Mouse (Mus musculus) limb, embryonic 10.5 days (tissue): ENCODE measurements around the gene Cdc42ep4. TPM values are rescaled to one million over a fixed set of nuclear protein-coding genes. Genes with fewer than 3 reads are reported as not detected.

Source experiments
- DNase-seq: peaks from one replicate; pipeline ENCODE4 v3.0.0-alpha.2; 2017; ENCODE audit warnings: low spot score
- H3K27ac ChIP-seq: fragments of 300-500 bp; sonication (generic); 2 replicates; pipeline ENCODE4 v1.5.1; 2016; ENCODE audit warnings: mild to moderate bottlenecking
- H3K27me3 ChIP-seq: fragments of 300-500 bp; sonication (generic); 2 replicates; pipeline ENCODE4 v1.6.1; 2016; ENCODE audit warnings: low read depth, mild to moderate bottlenecking; ENCODE audit not compliant: poor library complexity, severe bottlenecking
- H3K36me3 ChIP-seq: fragments of 300-500 bp; sonication (generic); 2 replicates; pipeline ENCODE4 v1.6.1; 2016; ENCODE audit warnings: mild to moderate bottlenecking, moderate library complexity
- H3K4me1 ChIP-seq: fragments of 300-500 bp; sonication (generic); 2 replicates; pipeline ENCODE4 v1.6.1; 2016
- H3K4me3 ChIP-seq: fragments of 300-500 bp; sonication (generic); 2 replicates; pipeline ENCODE4 v1.5.1; 2016; ENCODE audit warnings: mild to moderate bottlenecking, moderate library complexity
- H3K9me3 ChIP-seq: fragments of 300-500 bp; sonication (generic); replicated peaks from 2 replicates; pipeline ENCODE4 v1.6.1; 2016; ENCODE audit warnings: mild to moderate bottlenecking
- WGBS: fragments of 180-500 bp; shearing (Covaris S2); methylation state at CpG from one replicate; pipeline ENCODE4 v1.1.7; 2016; 5-methylcytosine and 5-hydroxymethylcytosine counted together
- polyA plus RNA-seq: library from polyadenylated mRNA; unstranded; fragments of >200 nt; fragmentation: Nextera tagmentation; extraction: Ambion mirVana; gene quantifications from 2 replicates; pipeline ENCODE4 v1.2.1, GENCODE M21; 2016

Cdc42ep4 gene
- polyA plus RNA-seq, 1 experiment from 2014 or later, result 130 TPM

- H3K36me3 ChIP-seq, result peaks cover 94% of the 10 kb centered on the region
- WGBS, result 90% methylated on average over 11 of the region's 11 CpGs
Measured at GRCm38 (mm10) chr11:113736848-113737552, 14.7 kb downstream of the Cdc42ep4 start.

GRCm38 (mm10) chr11:113735151-113735550 lies 16.5 kb downstream of the Cdc42ep4 start:
- Histone ChIP-seq H3K27ac (no peak overlapping the region), H3K27me3 (no peaks in the 10 kb centered on the region), H3K36me3 (peaks cover 94% of the 10 kb centered on the region), H3K9me3 (no peaks in the 10 kb centered on the region), H3K4me3 (no peak overlapping the region), H3K4me1 (peaks cover 90% of the 10 kb centered on the region)
- 73% methylated on average over 6 of the region's 6 CpGs for WGBS
- DNase-seq, result no peak

More at GRCm38 (mm10) chr11:113736848-113737552, 14.7 kb downstream of the Cdc42ep4 start:
- Histone ChIP-seq H3K27me3 (no peaks in the 10 kb centered on the region), H3K4me1 (peaks cover 76% of the 10 kb centered on the region), H3K4me3 (no peak overlapping the region), H3K9me3 (no peaks in the 10 kb centered on the region), H3K27ac (no peak overlapping the region)
- DNase-seq, result no peak

- peaks cover 90% of the 10 kb centered on the region for H3K4me1 ChIP-seq
- no peak for DNase-seq
- peaks cover 94% of the 10 kb centered on the region for H3K36me3 ChIP-seq
- no peak overlapping the region for H3K4me3 ChIP-seq
- H3K27me3 ChIP-seq, result no peaks in the 10 kb centered on the region
- no peaks in the 10 kb centered on the region for H3K9me3 ChIP-seq
- no peak overlapping the region for H3K27ac ChIP-seq
- WGBS, result 81% methylated on average over 6 of the region's 6 CpGs
Measured at GRCm38 (mm10) chr11:113733631-113734364, 17.9 kb downstream of the Cdc42ep4 start.

GRCm38 (mm10) chr11:113731945-113732612 lies 19.6 kb downstream of the Cdc42ep4 start:
- H3K9me3 ChIP-seq, result no peaks in the 10 kb centered on the region
- no peak overlapping the region for H3K27ac ChIP-seq
- peaks cover 91% of the 10 kb centered on the region for H3K4me1 ChIP-seq
- no peak for DNase-seq
- 94% methylated on average over 10 of the region's 10 CpGs for WGBS
- no peaks in the 10 kb centered on the region for H3K27me3 ChIP-seq
- peaks cover 94% of the 10 kb centered on the region for H3K36me3 ChIP-seq
- no peak overlapping the region for H3K4me3 ChIP-seq

GRCm38 (mm10) chr11:113730879-113731278 lies 20.8 kb downstream of the Cdc42ep4 start:
- H3K4me3 ChIP-seq, result no peak overlapping the region
- no peaks in the 10 kb centered on the region for H3K27me3 ChIP-seq
- peaks cover 93% of the 10 kb centered on the region for H3K4me1 ChIP-seq
- H3K9me3 ChIP-seq, result no peaks in the 10 kb centered on the region
- H3K36me3 ChIP-seq, result peaks cover 95% of the 10 kb centered on the region
- DNase-seq, result no peak
- 72% methylated on average over 3 of the region's 3 CpGs for WGBS
- no peak overlapping the region for H3K27ac ChIP-seq

GRCm38 (mm10) chr11:113729917-113730316 lies 21.8 kb downstream of the Cdc42ep4 start:
- Histone ChIP-seq H3K4me3 (no peak overlapping the region), H3K36me3 (peaks cover 97% of the 10 kb centered on the region), H3K27ac (no peak overlapping the region), H3K27me3 (no peaks in the 10 kb centered on the region), H3K9me3 (no peaks in the 10 kb centered on the region), H3K4me1 (peaks cover 86% of the 10 kb centered on the region)
- WGBS, result 54% methylated on average over 8 of the region's 8 CpGs
- no peak for DNase-seq

- 87% methylated on average over 21 of the region's 21 CpGs for WGBS
- DNase-seq, result no peak
- Histone ChIP-seq H3K9me3 (no peaks in the 10 kb centered on the region), H3K27ac (peak overlapping the region; percentile 79), H3K27me3 (no peaks in the 10 kb centered on the region), H3K4me3 (no peak overlapping the region), H3K36me3 (peaks cover 98% of the 10 kb centered on the region), H3K4me1 (peaks cover 79% of the 10 kb centered on the region)
Measured at GRCm38 (mm10) chr11:113729239-113729638, 22.4 kb downstream of the Cdc42ep4 start.

GRCm38 (mm10) chr11:113727992-113728391 lies 23.7 kb downstream of the Cdc42ep4 start:
- Histone ChIP-seq H3K4me3 (0 out of 2 replicates have a peak overlapping the region, but pooled peaks have one; percentile 16), H3K9me3 (no peaks in the 10 kb centered on the region), H3K27me3 (no peaks in the 10 kb centered on the region), H3K4me1 (peaks cover 67% of the 10 kb centered on the region), H3K36me3 (peaks cover 98% of the 10 kb centered on the region), H3K27ac (peak overlapping the region; percentile 79)
- DNase-seq, result peak; percentile 77
- 31% methylated on average over 6 of the region's 6 CpGs for WGBS

- H3K36me3 ChIP-seq, result peaks cover 91% of the 10 kb centered on the region
- 85% methylated on average over 14 of the region's 14 CpGs for WGBS
- H3K9me3 ChIP-seq, result no peaks in the 10 kb centered on the region
- no peak for DNase-seq
- H3K27me3 ChIP-seq, result no peaks in the 10 kb centered on the region
- peaks cover 59% of the 10 kb centered on the region for H3K4me1 ChIP-seq
- H3K4me3 ChIP-seq, result 0 out of 2 replicates have a peak overlapping the region, but pooled peaks have one; percentile 16
- H3K27ac ChIP-seq, result peak overlapping the region; percentile 79
Measured at GRCm38 (mm10) chr11:113726994-113727888, 24.4 kb downstream of the Cdc42ep4 start.

- no peak overlapping the region for H3K27ac ChIP-seq
- H3K4me3 ChIP-seq, result no peak overlapping the region
- 86% methylated on average over 4 of the region's 4 CpGs for WGBS
- DNase-seq, result no peak
- peaks cover 74% of the 10 kb centered on the region for H3K36me3 ChIP-seq
- no peaks in the 10 kb centered on the region for H3K27me3 ChIP-seq
- H3K9me3 ChIP-seq, result no peaks in the 10 kb centered on the region
- H3K4me1 ChIP-seq, result peaks cover 45% of the 10 kb centered on the region
Measured at GRCm38 (mm10) chr11:113725235-113726048, 26.2 kb downstream of the Cdc42ep4 start.

GRCm38 (mm10) chr11:113722405-113723090 lies 29.1 kb downstream of the Cdc42ep4 start:
- Histone ChIP-seq H3K9me3 (no peaks in the 10 kb centered on the region), H3K36me3 (peaks cover 45% of the 10 kb centered on the region), H3K4me3 (no peak overlapping the region), H3K27ac (no peak overlapping the region), H3K27me3 (no peaks in the 10 kb centered on the region), H3K4me1 (peaks cover 22% of the 10 kb centered on the region)
- DNase-seq, result no peak
- 78% methylated on average over 14 of the region's 14 CpGs for WGBS
